Mouse (Mus musculus): ENCODE results near the gene Ptprd.

GRCm38 (mm10) chr4:76004161-76004560, 2207.6 kb downstream of the Ptprd start:
- TF ChIP-seq CTCF (IDR thresholded peaks at IDR 0.05; ENCODE audit: low read depth) (no peak), EP300 (IDR thresholded peaks at IDR 0.05; ENCODE audit: low read depth) (no peak)
